Mouse (Mus musculus) Patski (cell line): ENCODE data around the gene Srsf3. TPM values are rescaled to one million over a fixed set of nuclear protein-coding genes. Genes with fewer than 3 reads are reported as not detected.

Experiments used
- ATAC-seq: fragments of 100-300 bp; one replicate; pipeline ENCODE4 v1.8.0; 2021
- CTCF ChIA-PET: fragments of 350-600 bp; sonication (Branson Sonifier 250); formaldehyde crosslinking; loops from one replicate; lab custom pipeline; 2022; ENCODE audit warnings: inconsistent platforms; lab: Charles Lee
- POLR2A ChIA-PET: fragments of 350-600 bp; sonication (Branson Sonifier 250); formaldehyde crosslinking; loops from one replicate; lab custom pipeline; 2022; ENCODE audit warnings: antibody characterized with exemption, inconsistent platforms; lab: Charles Lee
- DNase-seq: peaks from one replicate; pipeline ENCODE4 v3.0.0-alpha.2; 2011; ENCODE audit warnings: low read depth, low spot score
- H3K27me3 ChIP-seq: fragments of 371-371 bp; one replicate; pipeline ENCODE4 v1.5.1; 2021
- CTCF ChIP-seq: fragments of 100-300 bp; IDR thresholded peaks from one replicate; pipeline ENCODE4 v1.5.1; 2021
- in situ Hi-C: fragments of 300-500 bp; cut with MboI; formaldehyde crosslinking; loops from 3 replicates; pipeline ENCODE4 v1.11.1; 2018; ENCODE audit warnings: low pct_unique_long_range_greater_than_20kb, mixed read lengths
- polyA plus RNA-seq: library from polyadenylated mRNA; unstranded; gene quantifications from one replicate; pipeline ENCODE4 v1.2.3, GENCODE M21; 2021

Gene Srsf3
- polyA plus RNA-seq, 1 experiment from 2014 or later: 187 TPM

DNA sequence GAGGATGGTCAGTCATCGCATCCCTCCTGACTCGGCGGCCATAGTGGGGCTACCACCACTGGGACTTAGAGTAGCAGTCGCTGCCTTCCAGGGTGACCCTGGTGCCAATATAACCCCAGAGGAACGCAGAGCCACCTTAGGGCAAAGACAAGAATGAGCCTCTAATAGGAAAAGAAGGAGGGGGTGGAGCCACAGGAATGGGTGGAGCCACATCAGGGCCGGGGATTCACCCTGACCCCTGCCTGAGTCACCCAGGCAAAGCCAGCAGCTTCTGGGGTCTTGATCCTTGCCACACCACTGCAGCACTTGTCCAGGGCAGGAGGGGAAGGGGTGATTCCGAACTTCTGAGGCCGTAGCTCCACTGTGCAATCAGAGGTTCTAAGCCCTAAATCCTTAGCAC is 51.2 kb downstream of the Srsf3 start:
- no peak for DNase-seq
- no peaks in the 10 kb centered on the region for H3K27me3 ChIP-seq
- in situ Hi-C loops: no loop called here
- CTCF ChIA-PET: interaction anchor here (1.2 kb wide), 1 partner anchor 28 kb away, joined by 4 read pairs; no protein-coding TSS in a partner anchor
- ATAC-seq: no peak
- POLR2A ChIA-PET: no interaction called here
- no peak for TF ChIP-seq CTCF

DNA sequence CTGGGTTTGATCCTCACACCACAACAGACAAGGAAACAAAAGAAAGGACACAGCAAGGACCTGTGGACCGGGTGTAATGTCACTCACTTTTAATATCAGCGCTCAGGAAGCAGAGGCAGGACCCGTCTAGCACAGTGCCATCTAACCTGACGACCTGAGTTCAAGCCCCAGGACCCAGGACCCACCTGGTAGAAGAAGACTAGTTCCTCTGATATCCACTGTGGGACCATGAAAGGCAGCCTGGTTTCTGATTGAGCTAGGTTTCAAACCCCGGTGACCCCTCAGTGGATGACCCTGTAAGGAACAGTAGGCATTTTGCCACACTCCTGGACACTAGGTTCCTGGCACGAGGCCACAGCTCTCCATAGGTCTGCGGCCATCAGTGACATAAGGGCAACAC is 52.2 kb downstream of the Srsf3 start:
- no peak for TF ChIP-seq CTCF
- ATAC-seq (no peak), DNase-seq (no peak)
- in situ Hi-C loops: no loop called here
- no peaks in the 10 kb centered on the region for H3K27me3 ChIP-seq
- ChIA-PET CTCF (interaction anchor here (1.4 kb wide), 1 partner anchor 9 kb away, joined by 4 read pairs; no protein-coding TSS in a partner anchor), POLR2A (no interaction called here)

DNA sequence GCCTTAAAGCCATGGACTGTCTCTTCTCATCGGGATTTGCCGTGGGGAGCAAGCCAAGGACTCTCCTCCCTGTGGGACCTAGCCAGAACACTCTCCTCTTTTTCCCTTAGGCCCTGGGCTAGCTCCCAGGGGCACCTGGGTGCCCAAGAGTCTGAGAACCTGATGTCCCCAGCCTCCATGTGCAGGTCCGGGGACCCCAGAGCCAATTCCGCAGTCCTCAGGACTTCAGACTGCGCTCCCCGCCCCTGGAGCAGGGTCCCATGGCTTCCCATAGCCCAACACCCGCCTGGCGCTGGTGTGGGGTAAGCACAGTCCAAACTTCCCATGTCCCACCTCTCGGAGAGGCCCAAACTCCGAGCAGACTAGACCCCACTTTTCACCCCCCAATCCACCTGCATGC is 52.8 kb downstream of the Srsf3 start:
- no peak for DNase-seq
- ATAC-seq: no peak
- in situ Hi-C loops: no loop called here
- CTCF ChIA-PET: interaction anchor here (1.4 kb wide), 1 partner anchor 9 kb away, joined by 4 read pairs; no protein-coding TSS in a partner anchor
- H3K27me3 ChIP-seq: no peaks in the 10 kb centered on the region
- no peak for TF ChIP-seq CTCF
- POLR2A ChIA-PET: no interaction called here

DNA sequence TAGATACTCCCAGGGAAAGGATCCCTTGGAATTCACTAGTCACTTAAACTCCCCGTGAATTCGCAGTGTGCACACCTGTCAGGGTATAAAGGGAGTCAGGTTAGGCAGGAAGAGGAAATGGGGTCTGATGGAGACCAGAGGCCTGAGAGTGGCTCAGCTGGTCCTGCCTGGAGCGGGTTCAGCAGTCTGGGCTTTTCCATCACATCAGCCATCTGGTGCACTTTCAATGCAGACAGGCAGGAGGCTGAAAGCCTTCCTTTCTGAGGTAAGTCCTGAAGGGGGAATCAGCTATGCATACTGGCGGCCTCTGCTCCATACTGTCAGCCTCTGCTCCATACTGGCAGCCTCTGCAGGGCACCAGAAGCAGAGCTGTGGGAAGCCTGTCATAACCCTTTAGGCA is 54.5 kb downstream of the Srsf3 start:
- H3K27me3 ChIP-seq: no peaks in the 10 kb centered on the region
- no peak for ATAC-seq
- POLR2A ChIA-PET: no interaction called here
- CTCF ChIA-PET: no interaction called here
- TF ChIP-seq CTCF: no peak
- in situ Hi-C loops: no loop called here
- no peak for DNase-seq

DNA sequence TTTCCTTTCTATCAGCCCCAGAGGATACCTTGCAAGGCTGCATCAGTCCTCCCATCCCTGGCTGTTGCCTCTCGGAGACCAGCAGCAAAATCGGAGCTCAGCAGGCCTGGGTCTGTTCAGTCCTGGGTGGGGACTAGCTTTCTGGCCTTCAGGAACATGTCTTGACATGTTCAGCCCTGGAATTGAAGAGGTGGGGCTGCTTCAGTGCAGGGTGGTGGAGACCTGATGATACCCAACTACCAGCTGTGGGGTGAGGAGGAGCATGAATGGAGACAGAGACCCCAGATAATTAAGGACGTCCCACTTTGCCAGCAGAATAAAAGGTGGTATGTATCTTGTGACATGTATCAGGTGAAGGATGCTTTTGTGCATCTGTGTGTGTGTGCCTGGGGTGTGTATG is 58.3 kb downstream of the Srsf3 start, which contains the start of gene Cdkn1a:
Gene Cdkn1a (plus strand): TSS at position 201 of the 400 bp plus-strand sequence.
- ChIA-PET POLR2A (interaction anchor here (1.2 kb wide), 1 partner anchor 19 kb away, joined by 4 read pairs; no protein-coding TSS in a partner anchor), CTCF (interaction anchor here (1.2 kb wide), 1 partner anchor 80 kb away, joined by 3 read pairs; no protein-coding TSS in a partner anchor)
- H3K27me3 ChIP-seq: no peaks in the 10 kb centered on the region
- in situ Hi-C loops: loop anchor here (5.0 kb wide), 1 partner anchor 43 kb away; no protein-coding TSS in a partner anchor
- no peak for TF ChIP-seq CTCF
- DNase-seq: no peak
- ATAC-seq: no peak

DNA sequence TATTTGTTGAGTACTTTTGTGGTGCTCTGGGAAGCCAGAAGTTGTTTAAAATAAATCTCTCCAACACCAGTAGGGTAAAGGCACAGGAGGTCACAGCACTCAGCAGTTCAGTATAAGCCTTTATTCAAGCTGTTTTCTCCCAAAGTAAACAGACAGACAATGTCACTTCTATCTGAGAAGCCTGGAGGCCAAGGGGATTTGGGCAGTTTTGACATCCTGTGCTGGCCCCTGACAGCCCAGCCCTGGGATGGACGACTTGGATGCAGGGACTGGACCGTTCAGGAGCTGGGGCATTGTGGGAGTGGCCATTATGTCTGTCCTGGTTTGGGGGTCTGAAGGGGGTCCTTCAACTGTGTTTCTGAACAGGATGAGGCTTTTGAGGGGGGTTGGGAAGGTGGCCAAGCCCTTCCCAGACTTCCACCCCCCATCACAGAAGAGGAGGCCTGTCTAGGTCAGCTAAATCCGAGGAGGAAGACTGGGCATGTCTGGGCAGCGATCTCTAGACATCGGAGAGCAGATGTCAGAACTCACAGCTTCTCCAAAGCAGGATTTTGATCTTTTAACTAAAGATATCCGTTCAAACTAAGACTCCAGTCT is 59.0 kb downstream of the Srsf3 start:
- H3K27me3 ChIP-seq: no peaks in the 10 kb centered on the region
- POLR2A ChIA-PET: interaction anchor here (1.2 kb wide), 1 partner anchor 20 kb away, joined by 4 read pairs; no protein-coding TSS in a partner anchor
- CTCF ChIA-PET: interaction anchor here (1.2 to 5.9 kb wide), 2 partner anchors 44 to 79 kb away, joined by 3 to 68 read pairs; no protein-coding TSS in a partner anchor
- ATAC-seq (no peak), DNase-seq (no peak)
- no peak for TF ChIP-seq CTCF
- in situ Hi-C loops: loop anchor here (5.0 kb wide), 1 partner anchor 44 kb away; no protein-coding TSS in a partner anchor

DNA sequence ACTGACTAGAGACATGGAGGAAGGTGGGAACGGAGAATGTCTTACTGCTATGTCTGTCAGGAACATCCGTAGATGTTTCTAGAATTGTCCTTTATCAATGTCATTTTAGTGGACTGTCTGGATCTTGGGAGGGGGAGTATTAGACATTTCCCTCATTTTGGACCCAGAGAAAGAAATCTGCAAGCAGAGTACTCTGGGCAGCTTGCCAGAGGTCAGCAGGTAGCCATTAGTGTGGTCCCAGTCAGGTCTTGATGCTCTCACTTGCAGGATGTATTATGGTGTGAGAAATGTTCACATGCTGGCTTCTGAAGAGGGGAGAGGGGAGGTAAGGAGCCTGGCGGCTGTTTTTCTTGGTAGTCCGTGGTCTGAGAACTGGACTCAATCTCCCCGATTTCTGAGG is 60.1 kb downstream of the Srsf3 start:
- ATAC-seq (no peak), DNase-seq (no peak)
- no peaks in the 10 kb centered on the region for H3K27me3 ChIP-seq
- ChIA-PET POLR2A (interaction anchor here (0.6 kb wide), 2 partner anchors 14 to 60 kb away, joined by 3 read pairs; partner anchors contain the start of gene Srsf3), CTCF (interaction anchor here (1.9 to 5.9 kb wide), 2 partner anchors 38 to 45 kb away, joined by 5 to 68 read pairs; no protein-coding TSS in a partner anchor)
- in situ Hi-C loops: loop anchor here (5.0 kb wide), 1 partner anchor 45 kb away; no protein-coding TSS in a partner anchor
- TF ChIP-seq CTCF: no peak

Other genes starting within 250 kb of the Srsf3 start
- gene Brpf3, start 231.5 kb upstream of the Srsf3 start, polyA plus RNA-seq: 31.4 TPM
- not detected for gene Pnpla1, start 174.2 kb upstream of the Srsf3 start, polyA plus RNA-seq
- 0.05 TPM for gene 4930539E08Rik, start 117.3 kb upstream of the Srsf3 start, polyA plus RNA-seq
- gene Pxt1, start 88.8 kb upstream of the Srsf3 start, polyA plus RNA-seq: not detected
- gene Kctd20, start 80.7 kb upstream of the Srsf3 start, polyA plus RNA-seq: 38.2 TPM
- 94.5 TPM for gene Stk38, start 24.6 kb upstream of the Srsf3 start, polyA plus RNA-seq
- gene Cdkn1a, start 58.3 kb downstream of the Srsf3 start, polyA plus RNA-seq: 29.0 TPM
- 0.04 TPM for gene Rab44, start 81.5 kb downstream of the Srsf3 start, polyA plus RNA-seq
- 0.26 TPM for gene Cpne5, start 205.5 kb downstream of the Srsf3 start, polyA plus RNA-seq
- 54.0 TPM for gene Ppil1, start 231.6 kb downstream of the Srsf3 start, polyA plus RNA-seq
- 130 TPM for gene BC004004, start 236.2 kb downstream of the Srsf3 start, polyA plus RNA-seq